Mouse (Mus musculus): ENCODE data around the gene Cntnap5a.
A peak's percentile ranks its signal among the peaks of the same experiment; 100 is the strongest.

Gene Cntnap5a

DNA sequence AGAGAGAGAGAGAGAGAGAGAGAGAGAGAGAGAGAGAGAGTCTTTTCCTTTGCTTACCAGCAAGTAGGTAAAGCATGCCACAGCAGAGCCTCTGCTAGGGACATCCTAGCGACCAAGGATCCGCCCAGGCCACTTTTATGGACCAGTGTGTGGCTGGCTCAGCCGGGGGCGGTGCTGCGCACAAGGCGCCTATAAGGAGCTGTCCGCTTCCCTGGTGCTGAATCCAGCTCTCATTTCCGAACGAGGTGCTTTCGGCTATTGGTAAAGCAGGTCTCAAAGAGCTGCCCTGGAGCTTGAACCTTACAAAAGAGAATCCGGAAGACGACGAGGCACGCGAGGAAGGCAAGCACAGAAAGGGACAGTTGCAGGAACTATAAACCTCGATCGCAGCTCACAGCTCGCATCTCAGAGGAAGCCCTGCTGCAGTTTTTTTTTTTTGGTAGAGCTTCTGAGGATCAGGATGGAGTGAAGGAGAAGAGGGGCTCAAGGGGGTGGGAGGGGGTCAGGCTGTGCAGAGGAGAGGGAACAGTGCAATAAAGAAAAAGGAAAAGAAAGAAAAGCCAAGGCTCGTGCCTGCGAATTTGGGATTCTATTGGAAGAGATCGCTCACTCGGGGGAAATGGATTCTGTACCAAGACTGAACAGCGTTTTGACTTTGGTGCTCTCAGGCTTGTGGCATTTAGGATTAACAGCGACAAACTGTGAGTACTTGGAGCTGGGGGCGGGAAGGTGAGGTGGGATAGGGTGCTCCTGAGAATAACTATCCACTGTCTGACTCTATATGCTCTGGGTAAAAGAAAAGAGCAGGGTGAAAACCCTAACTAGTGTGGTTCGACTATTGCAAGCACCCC, at the start of gene Cntnap5a:
Cntnap5a (plus strand) TSS at position 239 of the 851 bp plus-strand sequence.
- peak; percentile 48 to 58 for DNase-seq (ENCODE audit: low spot score in 2 of 2)

DNA sequence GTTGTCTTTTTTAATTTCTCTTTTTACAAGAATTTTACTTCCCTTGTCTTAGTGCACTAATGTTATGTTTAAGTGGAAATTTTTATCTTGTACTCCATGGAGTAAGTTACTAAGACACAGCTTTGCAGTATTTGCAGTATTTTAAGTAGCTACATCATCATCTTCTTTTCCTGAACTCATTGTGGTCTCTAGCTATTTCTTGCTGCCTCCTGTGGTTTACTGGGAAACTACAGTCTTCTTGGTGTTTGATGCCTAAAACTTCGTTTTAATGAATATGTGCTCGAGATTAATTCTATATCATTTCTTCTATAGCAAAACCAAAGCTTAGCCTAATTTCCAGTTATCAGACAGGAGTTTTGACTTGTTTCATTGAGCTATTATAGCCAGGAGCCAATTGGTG, 37.6 kb upstream of the Cntnap5a start:
- no peak for DNase-seq (ENCODE audit: low spot score in 2 of 2)

DNA sequence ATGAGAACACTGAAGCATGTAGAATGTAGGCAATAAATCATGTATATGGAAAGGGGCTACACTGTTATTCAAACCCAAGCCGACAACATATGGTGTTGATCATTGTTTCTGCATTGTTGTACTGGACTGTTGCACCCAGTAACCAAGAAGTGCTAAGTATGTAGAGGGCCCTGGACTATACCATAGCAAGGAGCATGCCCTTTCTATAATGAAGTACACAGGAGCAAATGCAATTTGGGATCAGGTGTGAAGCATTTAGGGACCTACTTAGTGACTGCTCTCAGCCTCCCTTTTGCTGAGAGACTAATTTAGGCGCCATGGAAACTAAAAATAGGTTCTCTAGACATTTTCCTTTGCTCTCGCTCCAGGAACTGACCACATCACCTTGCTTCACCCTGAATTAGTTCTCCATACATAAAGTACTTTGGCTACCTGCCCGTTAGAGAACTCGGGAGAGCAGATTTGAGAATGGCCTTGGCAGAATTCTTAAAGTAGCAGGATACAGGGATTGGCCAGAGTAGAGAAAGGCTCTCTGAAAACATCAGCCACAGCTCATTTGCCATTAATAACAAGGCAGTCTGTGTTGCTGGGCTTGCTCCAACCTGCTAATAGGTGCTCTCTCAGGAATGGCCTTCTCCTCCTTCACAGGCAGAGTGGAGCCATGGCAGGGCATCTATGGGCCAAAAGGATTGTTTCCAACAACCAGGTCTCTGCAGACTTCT, 26.1 kb upstream of the Cntnap5a start:
- no peak for DNase-seq (ENCODE audit: low spot score in 2 of 2)

DNA sequence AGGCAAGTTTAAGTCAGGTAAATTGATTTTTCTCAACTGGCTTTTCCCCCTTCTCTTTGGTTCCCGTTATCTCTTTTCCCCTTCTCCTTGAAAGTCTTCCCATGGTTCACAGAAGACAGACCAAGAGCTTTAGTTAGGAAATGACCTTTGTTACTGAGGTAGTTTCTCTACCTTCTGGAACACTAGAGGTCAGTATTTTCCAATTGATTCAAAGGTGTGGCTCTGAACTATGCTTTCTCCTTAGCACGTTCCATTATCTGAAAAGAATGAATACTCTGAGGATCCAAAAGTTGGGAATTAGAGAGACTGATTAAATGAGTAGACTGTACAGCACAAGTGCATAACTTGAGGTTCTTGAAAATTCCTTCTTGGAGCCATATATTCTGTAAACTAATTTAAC, 1.9 kb downstream of the Cntnap5a start:
- no peak for DNase-seq (ENCODE audit: low spot score in 2 of 2)

DNA sequence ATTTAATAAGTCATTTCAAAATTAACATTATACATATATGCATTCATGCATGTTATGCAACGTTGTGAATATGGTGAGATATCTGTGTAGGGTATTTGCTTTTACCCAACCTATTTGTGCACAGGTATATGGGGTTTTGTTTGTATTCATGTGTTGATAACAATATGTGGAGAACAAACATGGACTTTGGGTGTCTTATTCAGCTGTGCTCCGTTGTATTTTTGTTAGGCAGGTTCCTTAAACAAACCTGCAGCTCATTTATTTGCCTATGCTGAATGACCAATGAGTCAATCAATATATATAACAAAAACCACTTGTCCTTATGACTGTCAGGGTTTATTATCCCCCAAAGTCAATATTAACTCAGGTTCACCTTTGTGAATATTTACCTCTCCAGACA, 15.2 kb downstream of the Cntnap5a start:
- DNase-seq (ENCODE audit: low spot score in 2 of 2) = no peak

DNA sequence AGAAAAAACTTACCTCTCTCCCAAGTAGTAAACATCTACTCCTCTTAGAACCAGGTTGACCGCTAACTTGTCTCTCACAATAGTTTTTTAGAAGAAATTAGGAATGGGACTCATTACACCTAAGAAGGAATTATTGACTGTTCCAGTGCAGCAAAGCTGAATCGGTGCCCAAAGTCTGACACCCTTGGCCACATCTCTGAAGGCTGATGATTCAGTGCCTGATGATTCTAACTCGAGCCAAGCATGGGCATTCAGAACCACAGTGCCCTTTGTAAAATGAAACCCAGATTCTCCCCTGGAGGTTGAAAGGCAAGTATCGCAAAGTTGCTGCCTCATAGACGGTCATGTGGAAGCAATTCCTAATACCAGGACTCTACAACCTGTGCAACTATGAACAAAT, 58.0 kb downstream of the Cntnap5a start:
- no peak for DNase-seq (ENCODE audit: low spot score in 2 of 2)

DNA sequence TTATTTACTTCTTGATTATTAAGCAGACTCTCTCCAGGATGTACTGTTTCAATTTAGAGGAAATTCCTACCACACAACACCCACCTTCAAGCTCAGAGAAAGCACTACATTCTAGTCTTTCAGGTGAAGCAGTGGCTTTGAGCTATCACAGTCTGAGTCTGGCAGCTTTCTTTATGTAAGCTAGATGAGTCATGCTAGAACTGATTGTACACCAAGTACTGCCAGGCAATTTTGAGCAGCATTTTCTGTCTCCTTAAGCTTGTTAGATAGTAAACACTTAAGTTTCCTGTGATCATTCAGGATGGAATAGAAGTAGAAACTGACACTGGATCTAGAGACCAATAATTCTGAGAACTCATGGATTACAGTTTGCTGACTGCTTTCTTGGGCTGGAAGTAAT, 61.0 kb downstream of the Cntnap5a start:
- DNase-seq (ENCODE audit: low spot score in 2 of 2) = no peak

DNA sequence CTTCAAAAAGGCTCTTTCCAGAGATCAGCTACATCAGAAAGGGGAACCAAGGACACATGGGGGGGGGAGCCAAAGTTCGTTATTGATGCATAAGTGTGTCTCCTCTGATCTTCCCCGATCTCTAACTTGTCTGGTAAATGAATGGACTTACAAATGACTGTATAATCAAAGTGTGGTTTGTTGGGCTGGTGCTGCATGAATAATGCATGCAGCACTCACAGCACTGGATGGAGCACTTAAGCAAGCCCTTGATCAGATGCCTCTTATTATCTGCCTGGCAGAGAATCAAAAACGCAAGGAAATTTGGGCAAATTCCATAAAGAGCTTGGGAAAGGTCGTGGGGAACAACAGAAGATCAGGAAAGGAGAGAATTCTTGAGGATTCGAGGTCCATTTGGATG, 100.2 kb downstream of the Cntnap5a start:
- no peak for DNase-seq (ENCODE audit: low spot score in 2 of 2)

DNA sequence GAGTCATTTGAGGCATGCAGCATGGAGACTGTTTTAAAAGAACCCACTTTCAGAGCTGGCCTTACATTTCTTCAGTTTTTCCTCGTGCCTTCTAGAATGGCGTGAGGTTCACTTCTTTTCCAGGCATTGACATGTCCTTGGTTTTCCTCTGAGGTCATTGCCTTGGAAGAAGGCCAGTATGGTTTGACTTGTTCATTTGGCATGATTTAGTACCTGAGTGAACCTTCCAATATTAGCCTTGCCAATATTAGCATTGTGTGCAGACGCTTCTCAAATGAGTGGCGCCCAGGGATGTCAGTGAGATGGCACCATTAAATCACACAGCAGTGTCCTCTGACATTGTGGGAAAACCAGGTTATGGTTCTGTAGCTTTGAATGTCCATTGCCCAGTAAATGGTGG, 158.0 kb downstream of the Cntnap5a start:
- no peak for DNase-seq (ENCODE audit: low spot score in 2 of 2)

DNA sequence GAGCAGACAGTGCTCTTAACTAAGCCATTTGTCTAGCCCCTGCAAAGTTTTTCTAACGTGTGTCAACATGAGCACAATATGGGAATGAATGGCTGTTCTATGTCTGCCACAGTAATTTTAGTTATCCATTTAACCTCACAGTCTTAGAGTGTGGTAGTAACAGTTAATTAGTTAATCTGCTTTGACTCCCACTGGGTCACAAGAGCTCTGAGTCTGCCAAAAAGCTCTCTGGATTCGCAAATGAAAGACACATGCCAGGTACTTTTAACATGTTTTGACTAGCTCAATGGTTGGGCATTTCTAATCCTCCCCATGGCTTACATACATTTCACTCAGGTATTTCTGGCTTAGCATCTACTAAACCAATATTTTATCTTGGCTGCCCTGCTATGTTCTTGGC, 163.0 kb downstream of the Cntnap5a start:
- DNase-seq (ENCODE audit: low spot score in 2 of 2) = no peak

DNA sequence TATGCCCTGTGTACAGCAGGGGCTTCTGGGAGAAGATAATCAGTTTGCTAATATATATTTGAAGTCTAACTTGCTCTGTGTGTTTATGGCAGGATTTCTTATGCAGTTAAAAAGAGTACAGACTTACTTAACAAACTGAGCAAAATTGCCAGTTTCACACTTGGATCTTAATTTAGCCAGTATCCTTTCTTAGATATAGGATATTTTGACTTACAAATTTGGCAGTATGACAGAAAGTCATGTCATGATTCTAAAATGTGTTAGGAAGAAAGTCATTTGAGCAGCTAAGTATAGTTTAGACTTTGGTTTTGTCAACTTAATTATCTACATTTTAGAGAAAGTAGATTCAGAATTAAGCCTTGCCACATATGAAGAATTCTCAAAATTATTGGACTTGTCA, 167.7 kb downstream of the Cntnap5a start:
- no peak for DNase-seq (ENCODE audit: low spot score in 2 of 2)

DNA sequence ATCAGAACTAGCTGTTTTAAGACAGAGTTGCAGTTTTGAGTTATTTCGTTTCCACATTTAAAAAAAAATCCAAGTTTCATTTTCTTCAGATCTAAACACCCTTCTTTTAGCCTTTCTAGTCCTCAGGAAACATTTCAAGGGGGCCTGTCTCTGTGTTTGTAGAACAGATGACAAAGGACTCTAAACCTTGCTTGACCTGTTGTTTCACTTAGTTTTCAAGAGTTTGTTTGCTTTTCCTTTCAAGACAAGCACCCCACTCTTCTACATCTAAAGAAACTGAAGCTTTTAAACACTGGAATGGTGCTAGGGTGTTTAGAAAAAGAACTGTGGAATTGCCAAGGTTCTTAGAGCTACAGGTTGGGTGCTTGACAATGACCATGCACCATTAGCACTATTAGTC, 233.8 kb downstream of the Cntnap5a start:
- no peak for DNase-seq (ENCODE audit: low spot score in 2 of 2)

DNA sequence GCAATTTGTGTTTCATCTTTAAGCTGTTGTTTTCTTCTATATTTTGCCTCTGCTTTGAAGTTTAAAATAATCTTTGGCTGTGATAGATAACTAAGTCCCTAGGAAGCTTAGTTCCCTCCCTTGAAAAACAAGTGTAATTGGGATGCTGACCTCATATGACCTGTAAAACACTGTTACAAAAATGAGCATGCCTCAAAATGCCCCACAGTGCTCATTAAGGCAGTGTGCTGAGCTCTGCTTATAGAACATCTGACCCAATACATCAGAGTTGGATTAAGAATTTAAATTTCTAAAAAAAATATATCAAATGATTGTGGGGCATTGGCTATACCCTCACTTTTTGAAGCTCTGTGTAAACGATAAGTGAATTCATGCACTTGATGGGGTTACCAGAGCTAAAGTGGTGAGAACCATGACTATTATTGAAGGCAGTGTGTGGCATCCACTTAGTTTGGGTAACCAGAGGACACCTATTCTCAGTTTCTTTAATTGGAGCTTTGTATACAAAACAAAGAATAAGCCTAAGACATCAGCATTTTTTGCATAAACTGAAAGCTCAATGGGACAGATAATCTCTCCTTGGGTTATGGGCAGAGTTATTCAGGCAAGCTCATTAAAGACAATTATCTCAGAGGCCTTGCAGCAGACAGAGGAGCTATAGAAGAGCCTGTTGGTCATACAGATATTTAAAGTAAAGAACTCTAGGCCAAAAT, 241.6 kb downstream of the Cntnap5a start:
- DNase-seq (ENCODE audit: low spot score in 2 of 2) = no peak

DNA sequence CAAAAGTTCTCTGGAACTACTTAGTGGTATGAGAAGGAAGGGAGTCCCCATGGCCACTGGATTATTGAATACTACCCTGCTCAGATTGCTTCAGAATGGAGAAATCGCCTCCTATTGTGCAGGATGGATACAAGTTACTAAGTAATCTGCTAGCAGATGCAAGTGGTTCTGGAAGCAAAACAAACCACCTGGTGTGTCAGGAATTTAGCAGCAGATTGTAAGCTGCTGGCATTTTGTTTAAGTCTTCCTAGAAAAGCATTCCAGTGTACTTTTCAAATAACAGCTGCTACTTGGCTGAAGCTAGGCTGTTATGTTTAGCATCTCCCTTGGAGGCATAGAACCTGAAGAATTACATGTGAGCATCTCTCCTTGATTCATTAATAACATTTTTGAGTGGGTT, 247.5 kb downstream of the Cntnap5a start:
- no peak for DNase-seq (ENCODE audit: low spot score in 2 of 2)

DNA sequence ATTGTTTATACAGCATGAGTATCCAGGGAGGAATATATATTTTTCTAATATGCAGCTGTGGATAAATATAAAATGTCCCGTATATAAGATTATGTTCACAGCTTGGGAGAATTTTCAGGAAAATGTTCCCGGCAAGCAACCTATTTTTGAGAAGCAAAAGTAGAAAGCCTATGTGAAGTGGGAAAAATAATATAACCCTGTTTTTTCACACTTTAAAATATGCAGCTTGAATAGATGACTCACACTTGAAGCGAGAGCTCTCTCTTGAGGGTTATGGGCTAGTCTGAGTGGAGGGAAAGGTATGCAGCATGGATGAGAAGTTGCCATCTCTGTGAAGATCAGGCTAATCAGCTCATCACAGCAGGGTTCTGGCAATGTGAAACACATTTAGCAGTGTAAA, 261.3 kb downstream of the Cntnap5a start:
- no peak for DNase-seq (ENCODE audit: low spot score in 2 of 2)

DNA sequence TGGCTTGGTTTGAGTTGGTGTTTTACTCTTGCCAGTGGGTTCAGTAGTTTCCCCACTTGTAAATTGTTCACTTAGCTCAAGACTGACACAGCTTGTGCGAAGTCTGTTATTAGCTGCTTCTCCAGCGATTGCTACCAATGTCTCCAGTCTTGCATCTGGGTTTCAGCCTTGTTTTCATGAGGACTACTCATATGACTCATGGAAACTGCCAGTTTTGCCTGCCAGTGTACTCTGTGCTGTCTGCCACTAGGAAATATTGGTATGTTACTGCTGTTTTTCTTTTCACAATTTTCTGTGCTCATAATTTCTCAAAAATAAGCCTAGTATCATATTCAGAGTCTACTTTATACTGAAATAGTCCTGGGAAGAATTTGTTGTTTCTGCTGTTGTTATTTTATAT, 272.0 kb downstream of the Cntnap5a start:
- no peak for DNase-seq (ENCODE audit: low spot score in 2 of 2)

DNA sequence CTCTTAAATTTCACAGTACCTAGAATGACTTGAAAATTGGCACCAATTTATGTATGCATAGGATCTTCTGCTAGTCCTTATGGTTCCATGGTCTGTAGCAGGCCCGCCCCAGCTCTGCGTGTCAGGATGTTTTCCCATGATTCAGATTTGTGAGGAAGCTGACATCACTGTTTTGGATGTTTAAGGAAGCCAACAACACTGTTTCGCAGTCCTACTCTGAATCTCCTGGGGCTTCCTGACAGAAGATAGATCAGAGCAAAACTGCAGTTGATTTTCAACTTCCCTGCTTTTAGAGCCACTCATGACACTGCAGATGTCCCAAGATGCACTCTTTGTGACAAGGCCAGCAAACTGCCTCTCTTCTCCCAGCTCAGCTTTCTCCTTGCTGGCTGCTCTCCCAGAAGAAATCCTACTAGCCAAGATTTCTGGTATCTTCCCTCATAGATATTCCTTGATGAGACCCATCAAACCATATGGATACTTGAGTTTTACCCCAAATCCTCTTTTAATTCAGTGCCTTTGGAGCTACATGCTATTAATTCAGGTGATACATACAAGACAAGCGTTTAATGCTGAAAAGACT, 280.5 kb downstream of the Cntnap5a start:
- no peak for DNase-seq (ENCODE audit: low spot score in 2 of 2)

DNA sequence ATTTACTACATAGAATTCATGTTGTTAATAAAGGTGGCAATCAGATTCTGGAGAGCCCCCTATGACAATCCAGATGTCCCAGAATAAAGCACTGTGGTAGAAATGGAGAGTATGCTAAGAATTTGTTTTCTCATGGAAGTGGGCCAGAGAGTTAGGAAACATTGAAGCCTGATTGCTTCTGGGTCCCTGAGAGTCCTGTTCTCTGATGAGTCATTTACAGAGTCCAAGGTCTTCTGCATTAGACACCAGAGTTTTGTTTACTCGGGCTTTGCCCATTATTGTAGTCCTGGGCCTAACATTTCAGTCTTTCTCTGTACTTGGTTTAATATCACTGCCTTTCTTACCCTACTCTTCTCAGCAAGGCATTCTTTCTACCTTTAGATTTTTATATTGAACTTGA, 305.6 kb downstream of the Cntnap5a start:
- no peak for DNase-seq (ENCODE audit: low spot score in 2 of 2)

DNA sequence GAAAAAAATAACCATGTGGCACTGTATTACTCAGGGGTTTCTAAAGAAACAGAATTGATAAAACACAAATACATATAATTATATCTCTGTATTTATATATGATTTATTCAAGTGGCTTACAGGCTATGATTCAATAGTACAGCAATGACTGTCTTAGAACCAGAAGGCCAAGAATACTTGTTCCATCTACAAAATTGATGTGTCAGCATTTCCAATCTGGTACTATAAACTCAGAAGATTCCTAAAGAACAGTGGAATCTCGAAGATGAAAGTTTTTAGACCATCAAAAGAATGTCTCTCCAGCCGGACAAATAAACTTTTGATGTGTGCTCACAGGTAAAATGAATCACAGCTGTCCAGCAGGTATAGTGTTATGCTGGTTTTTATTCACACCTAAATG, 331.2 kb downstream of the Cntnap5a start:
- no peak for DNase-seq (ENCODE audit: low spot score in 2 of 2)

DNA sequence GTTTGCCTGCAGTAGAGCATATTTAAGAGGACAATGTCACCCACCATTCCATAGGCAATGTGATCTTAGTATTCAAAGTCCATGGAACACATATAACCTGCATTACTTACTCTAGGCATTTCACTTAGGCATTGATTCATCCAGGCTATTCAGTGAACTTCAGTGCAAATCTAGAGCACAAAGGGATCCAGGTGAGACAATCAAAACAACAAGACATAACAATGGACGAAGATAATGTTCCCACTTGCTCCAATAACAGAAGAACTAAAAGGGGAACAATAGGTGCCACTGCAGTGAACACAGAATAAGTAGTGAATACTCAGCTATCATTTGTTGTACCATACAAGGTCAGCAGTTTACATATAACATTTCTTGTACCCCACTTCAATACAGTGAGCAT, 345.1 kb downstream of the Cntnap5a start:
- DNase-seq (ENCODE audit: low spot score in 2 of 2) = no peak

DNA sequence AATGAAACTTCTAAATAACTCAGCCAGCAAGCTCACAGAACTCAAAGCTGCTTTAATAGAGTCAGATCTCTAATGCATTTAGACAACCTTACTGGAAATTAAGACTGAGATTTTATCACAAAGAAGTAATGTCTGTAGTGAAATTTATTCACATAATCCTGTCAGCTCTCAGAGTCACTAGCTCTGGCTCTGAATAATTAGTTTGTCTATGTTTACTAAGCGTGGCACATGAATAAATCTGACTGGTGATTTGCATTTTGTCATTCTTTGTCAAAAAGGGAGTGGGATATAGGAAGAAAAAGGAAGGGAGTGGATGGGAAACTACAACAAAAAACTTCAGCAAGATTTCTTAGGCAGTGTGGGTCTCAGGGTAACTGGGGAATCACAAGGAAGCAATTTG, 351.3 kb downstream of the Cntnap5a start:
- DNase-seq (ENCODE audit: low spot score in 2 of 2) = no peak

DNA sequence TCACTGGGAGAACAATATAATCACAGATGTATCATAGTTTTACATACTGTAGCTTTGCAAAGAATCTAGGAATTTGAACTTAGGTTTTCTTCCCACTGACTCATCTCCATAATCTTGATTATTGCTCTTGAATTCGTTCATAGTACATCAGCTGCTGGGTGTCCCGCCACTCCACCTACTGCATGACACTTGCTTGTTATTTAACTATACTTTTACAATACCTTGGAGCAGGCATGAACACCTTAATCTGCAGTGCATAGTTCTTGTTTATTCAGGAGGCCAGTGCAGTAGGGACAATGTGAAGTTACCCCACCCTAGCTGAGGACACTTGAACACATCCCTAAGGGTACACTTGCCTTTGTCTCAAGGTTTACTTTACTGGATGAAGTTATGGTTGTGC, 352.3 kb downstream of the Cntnap5a start:
- DNase-seq (ENCODE audit: low spot score in 2 of 2) = no peak

All from cerebellum, postnatal 4 days (tissue).